Mouse (Mus musculus) liver, embryonic 14.5 days (tissue): ENCODE measurements at regions not wholly inside any gene's neighbourhood (a gene's known extent, or its start where the extent isn't known, plus 50 kb on each side); places are given as distances from the start of the nearest gene placed in this dataset.

Experiments
- ATAC-seq: fragments of 200-750 bp; cut with Nextera tagmentation; 2 replicates; pipeline ENCODE4 v1.8.0; 2017; ENCODE audit warnings: moderate number of reproducible peaks, mild to moderate bottlenecking, moderate library complexity; ENCODE audit not compliant: insufficient read depth
- DNase-seq, 3 experiments: peaks; one replicate each; pipeline ENCODE4 v3.0.0-alpha.2; 2012 to 2013; ENCODE audit warnings: low read depth in 3 of 3, low spot score in 3 of 3
- H3K27ac ChIP-seq: fragments of 300-500 bp; sonication (generic); 2 replicates; pipeline ENCODE4 v1.5.1; 2014; ENCODE audit warnings: moderate library complexity, mild to moderate bottlenecking, control low read depth, inconsistent platforms
- H3K27me3 ChIP-seq: fragments of 300-500 bp; sonication (generic); 2 replicates; pipeline ENCODE4 v1.6.1; 2014; ENCODE audit warnings: mild to moderate bottlenecking, low read length, moderate library complexity; ENCODE audit not compliant: control insufficient read depth, insufficient read depth
- H3K36me3 ChIP-seq: fragments of 300-500 bp; sonication (generic); replicated peaks from 2 replicates; pipeline ENCODE4 v1.6.1; 2014; ENCODE audit warnings: low read depth; ENCODE audit not compliant: control insufficient read depth, insufficient read depth
- H3K4me1 ChIP-seq, 2 experiments: fragments of 200-500 bp in 1 of 2; fragments of 300-500 bp in 1 of 2; sonication (generic) in 1 of 2; replicated peaks; 2 replicates each; pipeline ENCODE4 v1.6.1; 2012 to 2014; ENCODE audit warnings: antibody characterized with exemption in 1 of 2, inconsistent platforms in 1 of 2, low read length in 1 of 2; ENCODE audit not compliant: control insufficient read depth in 2 of 2, insufficient read depth in 2 of 2
- H3K4me2 ChIP-seq: fragments of 300-500 bp; sonication (generic); 2 replicates; pipeline ENCODE4 v1.6.1; 2014; ENCODE audit warnings: low read depth, mild to moderate bottlenecking, control low read depth, moderate library complexity
- H3K4me3 ChIP-seq, 2 experiments: fragments of 200-500 bp in 1 of 2; fragments of 300-500 bp in 1 of 2; sonication (generic) in 1 of 2; 2 replicates each; pipeline ENCODE4 v1.5.1; 2012 to 2014; ENCODE audit warnings: low read depth in 2 of 2, low read length in 2 of 2, mild to moderate bottlenecking in 2 of 2, control low read depth in 1 of 2, inconsistent platforms in 1 of 2, moderate library complexity in 1 of 2; ENCODE audit not compliant: insufficient read depth in 1 of 2
- H3K9ac ChIP-seq: fragments of 300-500 bp; sonication (generic); replicated peaks from 2 replicates; pipeline ENCODE4 v1.6.1; 2014; ENCODE audit warnings: mild to moderate bottlenecking, control low read depth, moderate library complexity
- H3K9me3 ChIP-seq: fragments of 300-500 bp; sonication (generic); 2 replicates; pipeline ENCODE4 v1.6.1; 2016; ENCODE audit warnings: low read length, mixed read lengths; ENCODE audit not compliant: control insufficient read depth
- CTCF ChIP-seq: IDR thresholded peaks from 2 replicates; pipeline ENCODE4 v1.5.1; 2016; ENCODE audit warnings: antibody characterized with exemption, low read depth, control low read depth
- EP300 ChIP-seq: IDR thresholded peaks from 2 replicates; pipeline ENCODE4 v1.6.1; 2016; ENCODE audit warnings: antibody characterized with exemption, low read depth
- WGBS: fragments of 180-500 bp; shearing (Covaris S2); extraction: QIAGEN DNeasy Blood & Tissue Kit; methylation state at CpG from one replicate; pipeline ENCODE4 v1.1.7; 2014; ENCODE audit not compliant: insufficient replicate concordance; 5-methylcytosine and 5-hydroxymethylcytosine counted together

DNA sequence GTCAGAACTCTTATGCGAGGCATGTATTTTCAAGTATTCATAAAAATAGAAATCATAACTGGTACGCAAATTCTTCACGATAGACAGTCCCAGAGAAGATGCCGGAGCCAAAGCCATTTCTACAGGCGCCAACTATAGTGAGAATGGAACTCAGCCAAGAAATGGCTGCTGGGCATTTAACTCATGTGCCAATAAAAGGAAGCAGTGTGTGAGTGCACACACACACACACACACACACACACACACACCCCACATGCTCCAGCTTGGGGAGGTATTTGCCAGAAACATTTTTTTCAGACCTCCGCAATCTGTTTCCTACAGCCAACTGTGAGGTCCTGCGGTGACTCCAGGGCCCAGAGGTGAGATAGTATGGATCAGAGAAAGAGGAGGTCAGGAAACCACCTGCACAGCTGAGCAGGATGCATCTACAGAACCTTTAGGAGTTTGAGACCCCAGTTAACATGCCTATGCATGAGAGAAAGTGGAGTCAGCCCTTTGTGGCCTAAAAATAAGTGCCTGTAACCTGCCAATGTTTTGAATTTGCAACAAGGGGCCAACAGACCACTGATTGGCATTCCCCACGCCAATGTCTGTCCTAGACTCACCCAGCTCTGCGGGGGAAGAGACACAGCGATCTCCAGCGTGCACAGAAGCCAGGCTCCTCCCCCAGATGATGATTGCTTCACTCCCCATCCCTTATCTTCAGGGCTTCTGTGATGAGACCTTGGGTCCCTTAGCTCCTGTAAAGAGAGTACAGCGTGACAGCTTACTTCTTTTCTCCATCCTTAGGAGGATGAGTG is 262.1 kb upstream of the Sp8 start:
- no peaks in the 10 kb centered on the region; a peak in 1 of 4 replicates for H3K4me1 ChIP-seq
- ATAC-seq (no peak), DNase-seq (no peak)

GRCm38 (mm10) chr12:118569811-118570210 is 268.6 kb upstream of the Sp4 start:
- no peak for TF ChIP-seq EP300
- no peak for TF ChIP-seq CTCF
- 14% methylated on average over 2 of the region's 2 CpGs for WGBS

More for the DNA sequence above, 262.1 kb upstream of the Sp8 start:
- H3K4me3 ChIP-seq = no peak overlapping the region
- TF ChIP-seq EP300 = no peak
- TF ChIP-seq CTCF = no peak
- H3K9ac ChIP-seq = no peak overlapping the region
- no peaks in the 10 kb centered on the region for H3K9me3 ChIP-seq
- 62% methylated on average over 12 of the region's 12 CpGs for WGBS
- H3K36me3 ChIP-seq = no peaks in the 10 kb centered on the region
- H3K4me2 ChIP-seq = no peak overlapping the region
- no peak overlapping the region for H3K27ac ChIP-seq
- H3K27me3 ChIP-seq = no peaks in the 10 kb centered on the region

DNA sequence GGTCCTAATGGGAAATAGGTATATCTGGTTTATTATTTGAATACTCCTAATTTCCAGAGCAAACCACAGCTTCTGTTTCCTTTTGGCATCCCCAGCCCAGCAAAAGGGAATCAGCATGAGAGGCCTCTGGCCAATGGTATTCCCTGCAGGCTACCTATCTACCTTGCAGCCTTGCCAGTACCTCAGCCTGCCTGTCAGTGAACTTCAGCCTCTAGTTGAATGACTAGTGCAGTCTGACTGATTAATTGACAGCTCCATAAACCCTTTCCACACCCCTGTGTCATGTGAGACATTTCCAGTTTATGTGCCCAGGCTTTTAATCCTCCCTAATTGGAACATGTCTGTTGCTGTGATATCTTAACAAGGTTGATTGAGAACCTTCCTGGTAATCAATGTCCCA is 265.4 kb upstream of the Sp4 start:
- no peaks in the 10 kb centered on the region for H3K36me3 ChIP-seq
- TF ChIP-seq EP300 (no peak), CTCF (no peak)
- ATAC-seq = no peak
- no peak overlapping the region for H3K27ac ChIP-seq
- H3K4me3 ChIP-seq = no peak overlapping the region
- peaks cover 0 to 2% of the 10 kb centered on the region in 2 experiments; a peak in 1 of 4 replicates for H3K4me1 ChIP-seq
- DNase-seq = no peak
- no peak overlapping the region for H3K4me2 ChIP-seq
- H3K9ac ChIP-seq = no peak overlapping the region
- no peaks in the 10 kb centered on the region for H3K27me3 ChIP-seq
- no peaks in the 10 kb centered on the region for H3K9me3 ChIP-seq

More at GRCm38 (mm10) chr12:118569811-118570210, 268.6 kb upstream of the Sp4 start:
- H3K4me3 ChIP-seq = no peak overlapping the region
- H3K27me3 ChIP-seq = no peaks in the 10 kb centered on the region
- no peak overlapping the region for H3K27ac ChIP-seq
- no peaks in the 10 kb centered on the region for H3K36me3 ChIP-seq
- DNase-seq (no peak), ATAC-seq (no peak)
- H3K4me2 ChIP-seq = no peak overlapping the region
- no peaks in the 10 kb centered on the region for H3K4me1 ChIP-seq
- no peak overlapping the region for H3K9ac ChIP-seq
- no peaks in the 10 kb centered on the region for H3K9me3 ChIP-seq

- no peaks in the 10 kb centered on the region for H3K27me3 ChIP-seq
- TF ChIP-seq EP300 (no peak), CTCF (no peak)
- DNase-seq = no peak
- no peak overlapping the region for H3K4me2 ChIP-seq
- no peak overlapping the region for H3K9ac ChIP-seq
- H3K9me3 ChIP-seq = no peaks in the 10 kb centered on the region
- H3K4me1 ChIP-seq = peaks cover 0 to 2% of the 10 kb centered on the region in 2 experiments; a peak in 1 of 4 replicates
- H3K27ac ChIP-seq = no peak overlapping the region
- H3K36me3 ChIP-seq = no peaks in the 10 kb centered on the region
- H3K4me3 ChIP-seq = no peak overlapping the region
- no peak for ATAC-seq
- 29% methylated on average over 9 of the region's 9 CpGs for WGBS
Observed at GRCm38 (mm10) chr12:118564394-118565112, 263.3 kb upstream of the Sp4 start.

DNA sequence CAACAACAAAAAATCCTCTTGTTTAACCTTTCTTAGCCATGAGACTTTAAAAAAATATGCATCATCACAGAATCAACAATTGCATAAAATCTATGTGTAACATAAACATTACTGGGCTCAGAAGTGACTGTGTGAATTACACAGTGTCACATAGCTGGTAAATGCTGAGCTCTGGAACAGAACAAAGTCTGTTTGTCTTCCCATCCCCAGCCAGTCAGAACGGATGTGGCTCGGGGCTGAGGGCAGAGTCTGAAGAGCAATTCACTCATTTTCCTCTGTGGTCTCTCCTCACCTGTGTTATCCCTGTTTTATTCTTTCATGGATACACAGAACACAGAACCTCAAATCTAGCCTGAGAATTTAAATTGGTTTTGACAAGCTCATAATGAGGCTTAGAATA is 261.0 kb upstream of the Sp4 start:
- ATAC-seq (peak; percentile 75), DNase-seq (peak in 2 of 3 experiments; percentile 1 to 24)
- no peaks in the 10 kb centered on the region for H3K36me3 ChIP-seq
- H3K9me3 ChIP-seq = no peaks in the 10 kb centered on the region
- H3K9ac ChIP-seq = no peak overlapping the region
- peaks cover 0 to 2% of the 10 kb centered on the region in 2 experiments; a peak in 1 of 4 replicates for H3K4me1 ChIP-seq
- no peaks in the 10 kb centered on the region for H3K27me3 ChIP-seq
- no peak overlapping the region for H3K27ac ChIP-seq
- no peak overlapping the region for H3K4me2 ChIP-seq
- TF ChIP-seq CTCF (no peak), EP300 (no peak)
- no peak overlapping the region for H3K4me3 ChIP-seq
- WGBS = 38% methylated on average over 2 of the region's 2 CpGs
